Mouse (Mus musculus): Measurements from ENCODE around the gene Zdbf2.
"Not testable (repeated sequence)": the region's sequence is repeated elsewhere in the genome, so short reads cannot be mapped to it uniquely, and the experiment has no call there.

Zdbf2 gene

DNA sequence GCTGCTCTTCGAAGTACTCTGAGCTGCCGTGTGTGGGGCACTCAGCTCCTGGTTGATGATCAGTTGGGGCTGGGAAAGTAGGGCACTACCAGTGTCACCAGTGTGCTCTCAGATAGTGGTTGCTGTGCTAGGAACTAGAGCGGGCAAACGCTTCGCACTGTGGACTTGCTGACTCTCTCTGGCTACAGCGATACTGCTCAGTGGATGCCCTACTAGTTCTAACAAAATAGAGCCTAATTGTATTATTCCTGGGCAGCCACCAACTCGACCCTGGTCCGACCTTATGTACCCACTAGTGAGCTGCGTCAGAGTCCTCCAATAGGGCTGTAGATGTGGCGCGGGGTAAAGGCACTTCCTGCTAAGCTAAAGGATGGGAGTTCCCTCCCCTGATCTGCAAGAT, 9.4 kb upstream of the Zdbf2 start:
- no peak for DNase-seq (ENCODE audit: low read depth)

- DNase-seq (ENCODE audit: low read depth) = no peak
These were observed 7.6 kb upstream of the Zdbf2 start for GRCm38 (mm10) chr1:63265461-63265860.

DNA sequence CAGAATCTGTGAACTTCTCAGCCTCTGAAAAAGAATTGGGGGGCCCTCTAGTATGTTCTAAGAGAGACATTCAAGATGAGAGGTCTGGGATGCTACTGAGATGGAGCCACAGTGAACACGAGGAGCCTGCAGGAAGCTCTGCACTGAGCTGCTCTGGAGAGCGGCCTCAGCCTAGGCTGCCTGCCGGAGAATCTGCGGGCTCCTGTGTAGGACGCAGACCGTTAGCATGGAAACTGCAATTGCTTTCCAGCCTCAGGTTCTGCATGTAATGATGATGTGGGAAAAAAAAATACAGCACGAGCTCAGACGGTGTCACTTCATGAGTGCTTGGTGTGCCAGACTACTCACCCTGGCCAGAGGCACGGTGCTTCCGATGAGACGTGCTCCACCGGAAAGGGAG, 6.9 kb upstream of the Zdbf2 start:
- no peak for DNase-seq (ENCODE audit: low read depth)

DNA sequence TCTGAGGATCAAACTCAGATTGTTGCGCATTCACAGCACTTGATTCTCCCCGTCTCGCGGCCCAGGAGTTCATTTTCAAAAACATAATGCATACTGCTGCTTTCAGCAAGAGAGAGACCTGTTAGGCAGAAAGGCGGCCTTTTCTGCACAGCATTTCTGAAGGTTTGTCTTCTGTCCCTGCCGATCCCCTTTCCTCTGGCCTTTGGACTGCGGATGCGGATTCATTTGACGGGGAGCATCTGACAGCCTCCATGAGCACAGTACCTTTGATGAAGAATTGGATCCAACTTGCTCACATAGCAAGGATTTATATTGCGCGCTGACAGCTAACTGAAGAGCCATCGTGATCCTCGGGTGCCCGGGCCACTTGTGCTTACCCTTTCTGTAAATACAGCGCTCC, 6.3 kb upstream of the Zdbf2 start:
- DNase-seq (ENCODE audit: low read depth) = no peak

GRCm38 (mm10) chr1:63272125-63272675, 865 bp upstream of the Zdbf2 start:
- no peak for DNase-seq (ENCODE audit: low read depth)

GRCm38 (mm10) chr1:63273339-63273951, 380 bp downstream of the Zdbf2 start:
- no peak for DNase-seq (ENCODE audit: low read depth)

GRCm38 (mm10) chr1:63274046-63274730, 1.1 kb downstream of the Zdbf2 start:
- DNase-seq (ENCODE audit: low read depth) = no peak

- DNase-seq (ENCODE audit: low read depth) = no peak
These were observed 5.0 kb downstream of the Zdbf2 start for GRCm38 (mm10) chr1:63278106-63278505.

DNA sequence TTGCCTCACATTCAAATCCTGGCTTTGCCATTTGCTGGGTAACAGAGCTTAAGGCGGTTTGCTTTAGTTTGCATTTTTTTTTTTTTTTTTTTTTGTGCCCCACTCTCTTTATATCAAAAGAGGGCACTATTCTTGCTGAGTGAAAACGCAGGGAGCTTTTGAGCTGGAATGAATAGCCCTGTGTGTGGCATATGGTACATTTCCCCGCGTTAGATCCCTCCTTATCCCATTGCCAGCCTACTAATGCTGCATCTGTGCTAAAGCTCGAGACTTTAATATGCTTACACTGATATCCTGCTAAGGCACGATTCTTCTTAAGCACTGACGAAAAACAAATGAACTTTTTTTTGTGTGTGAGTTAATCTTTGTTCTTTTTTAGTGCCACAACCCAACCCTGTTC, 20.9 kb downstream of the Zdbf2 start:
- no peak for DNase-seq (ENCODE audit: low read depth)

GRCm38 (mm10) chr1:63309661-63310060, 36.6 kb downstream of the Zdbf2 start:
- no peak for DNase-seq (ENCODE audit: low read depth)

- not testable (repeated sequence) for DNase-seq (ENCODE audit: low read depth)
These were observed 50.6 kb downstream of the Zdbf2 start for GRCm38 (mm10) chr1:63323565-63324132.
